Mouse (Mus musculus) heart, adult 2 months (tissue): ENCODE data around the gene Hps6. TPM values are rescaled to one million over a fixed set of nuclear protein-coding genes. Genes with fewer than 3 reads are reported as not detected.

Experiments
- DNase-seq, 2 experiments: peaks; one replicate each; pipeline ENCODE4 v3.0.0; 2021
- H3K27ac ChIP-seq: fragments of 200-600 bp; 2 replicates; pipeline ENCODE4 v1.8.1; 2022
- H3K27me3 ChIP-seq: fragments of 200-500 bp; 2 replicates; pipeline ENCODE4 v1.6.1; 2012; ENCODE audit warnings: mild to moderate bottlenecking, low read length, inconsistent platforms, mixed read lengths; ENCODE audit not compliant: control insufficient read depth, insufficient read depth
- H3K36me3 ChIP-seq: fragments of 200-500 bp; 2 replicates; pipeline ENCODE4 v1.6.1; 2012; ENCODE audit warnings: low read length, inconsistent platforms; ENCODE audit not compliant: control insufficient read depth, insufficient read depth
- H3K4me1 ChIP-seq: fragments of 200-500 bp; 2 replicates; pipeline ENCODE4 v1.6.1; 2011; ENCODE audit warnings: low read length; ENCODE audit not compliant: control insufficient read depth, insufficient read depth
- H3K4me3 ChIP-seq: fragments of 200-600 bp; 2 replicates; pipeline ENCODE4 v1.8.1; 2022
- H3K79me2 ChIP-seq: fragments of 200-500 bp; replicated peaks from 2 replicates; pipeline ENCODE4 v1.6.1; 2012; ENCODE audit warnings: mild to moderate bottlenecking, inconsistent platforms, low read length, moderate library complexity, mixed read lengths; ENCODE audit not compliant: control insufficient read depth, insufficient read depth
- H3K9ac ChIP-seq: fragments of 200-500 bp; 2 replicates; pipeline ENCODE4 v1.6.1; 2012; ENCODE audit warnings: low read depth, mild to moderate bottlenecking, control low read depth, inconsistent platforms, low read length, mixed read lengths
- CTCF ChIP-seq: fragments of 200-600 bp; IDR thresholded peaks from 2 replicates; pipeline ENCODE4 v1.8.1; 2022; ENCODE audit warnings: antibody characterized with exemption, mild to moderate bottlenecking, moderate library complexity
- EP300 ChIP-seq: fragments of 200-500 bp; IDR thresholded peaks from 2 replicates; pipeline ENCODE4 v1.6.1; 2011; ENCODE audit warnings: low read depth, low read length, control low read depth; ENCODE audit not compliant: insufficient read depth
- POLR2A ChIP-seq: fragments of 200-500 bp; IDR thresholded peaks from 2 replicates; pipeline ENCODE4 v1.6.1; 2011; ENCODE audit warnings: mild to moderate bottlenecking, low read depth, low read length, control low read depth; ENCODE audit not compliant: insufficient read depth
- WGBS: fragments of 180-500 bp; shearing (Covaris S2); methylation state at CpG from one replicate; pipeline ENCODE4 v1.1.7; 2018; 5-methylcytosine and 5-hydroxymethylcytosine counted together
- intact Hi-C: fragments of 180-260 bp; cut with DNase I; formaldehyde crosslinking; loops from one replicate; pipeline ENCODE4 v1.15.1; 2025
- polyA plus RNA-seq: library from polyadenylated mRNA; depleted of rRNA; stranded (reverse); fragments of >200 nt; gene quantifications from 2 replicates; pipeline ENCODE4 v1.2.3, GENCODE M21; 2012
- total RNA-seq, 2 experiments: library from RNA; stranded (reverse); gene quantifications; 2 replicates each; pipeline ENCODE4 v1.2.3; 2021

The Hps6 gene
- total and polyA plus RNA-seq, 3 experiments = 3.6 to 5.6 (median 5.2) TPM

GRCm38 (mm10) chr19:46033911-46034310 lies 30.6 kb downstream of the Hps6 start:
- Histone ChIP-seq H3K4me3 (no peak overlapping the region), H3K79me2 (no peaks in the 10 kb centered on the region; the same call in 1 of the 2 replicates), H3K27me3 (no peaks in the 10 kb centered on the region), H3K27ac (no peak overlapping the region), H3K9ac (no peak overlapping the region), H3K4me1 (peaks cover 9% of the 10 kb centered on the region), H3K36me3 (no peaks in the 10 kb centered on the region; the same call in 1 of the 2 replicates)
- DNase-seq = no peak
- TF ChIP-seq CTCF (no peak), EP300 (no peak), POLR2A (no peak)
- intact Hi-C loops = no loop called here
- WGBS = 96% methylated on average over 11 of the region's 11 CpGs

DNA sequence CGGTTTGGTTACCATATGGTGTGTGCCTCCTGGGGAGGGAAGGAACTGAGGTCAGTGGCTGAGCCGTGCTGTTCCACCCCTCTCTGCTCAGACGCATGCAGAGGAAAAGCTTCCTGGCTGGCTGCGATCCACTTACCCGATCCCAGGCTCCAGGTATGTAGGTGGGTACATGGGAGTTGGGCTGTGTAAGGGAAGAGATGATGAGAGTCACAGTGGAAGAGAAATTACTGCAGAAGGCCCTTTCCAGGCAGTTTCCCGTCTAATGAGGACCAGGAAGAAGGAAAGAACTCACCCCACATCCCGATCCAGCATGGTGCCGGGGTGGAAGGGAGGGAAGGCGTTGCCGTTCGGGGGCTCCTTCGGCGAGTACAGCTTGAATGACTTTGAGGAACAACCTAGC lies 32.7 kb downstream of the Hps6 start:
- H3K79me2 ChIP-seq = no peaks in the 10 kb centered on the region; the same call in 1 of the 2 replicates
- H3K27me3 ChIP-seq = no peaks in the 10 kb centered on the region
- H3K27ac ChIP-seq = no peak overlapping the region
- intact Hi-C loops = no loop called here
- TF ChIP-seq CTCF = no peak
- no peak for TF ChIP-seq EP300
- no peak for TF ChIP-seq POLR2A
- H3K9ac ChIP-seq = no peak overlapping the region
- H3K36me3 ChIP-seq = peaks cover 4% of the 10 kb centered on the region; the same call in 1 of the 2 replicates
- 67% methylated on average over 13 of the region's 13 CpGs for WGBS
- H3K4me1 ChIP-seq = peaks cover 14% of the 10 kb centered on the region
- DNase-seq = no peak
- H3K4me3 ChIP-seq = no peak overlapping the region

GRCm38 (mm10) chr19:46036477-46037242 lies 33.4 kb downstream of the Hps6 start:
- peaks cover 20% of the 10 kb centered on the region for H3K4me1 ChIP-seq
- peaks cover 2% of the 10 kb centered on the region for H3K79me2 ChIP-seq
- no peaks in the 10 kb centered on the region for H3K27me3 ChIP-seq
- WGBS = 62% methylated on average over 13 of the region's 13 CpGs
- H3K4me3 ChIP-seq = no peak overlapping the region
- no peak overlapping the region for H3K9ac ChIP-seq
- TF ChIP-seq CTCF = peak; percentile 60
- TF ChIP-seq EP300 = no peak
- DNase-seq = no peak
- peaks cover 9% of the 10 kb centered on the region; the same call in 1 of the 2 replicates for H3K36me3 ChIP-seq
- no peak overlapping the region for H3K27ac ChIP-seq
- intact Hi-C loops = no loop called here

DNA sequence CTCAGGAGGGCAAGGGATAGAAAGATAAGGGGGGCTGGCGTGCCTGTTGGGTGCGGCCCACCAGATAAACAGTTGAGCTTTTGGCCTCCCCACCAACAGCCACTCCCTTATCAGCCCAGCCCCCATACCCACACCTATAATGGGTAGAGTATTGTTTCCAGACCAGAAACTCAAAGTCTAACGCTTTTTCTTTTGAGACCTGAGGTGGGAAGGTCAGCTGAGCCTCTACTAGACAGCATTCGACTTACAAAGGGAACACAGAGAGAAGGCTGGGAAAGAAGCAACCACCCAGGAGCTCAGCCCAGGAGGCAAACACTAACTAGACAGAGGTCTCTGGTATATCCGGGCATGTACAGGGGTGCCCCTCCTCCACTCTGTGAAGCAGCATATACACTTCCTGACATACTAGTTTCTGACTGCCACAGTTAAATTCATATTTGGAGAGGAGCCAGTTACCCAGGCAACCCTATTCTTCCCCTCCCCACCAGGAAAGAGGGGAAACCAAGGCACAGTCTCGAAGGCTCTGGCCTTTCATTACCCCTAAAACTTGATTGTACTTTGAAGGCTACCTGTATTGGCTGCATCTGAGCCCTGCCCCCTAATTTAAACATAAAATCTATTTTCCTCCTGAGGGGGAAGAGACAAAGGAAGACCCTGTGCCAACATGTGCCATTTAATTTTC lies 34.1 kb downstream of the Hps6 start:
- no peak overlapping the region for H3K4me3 ChIP-seq
- no peaks in the 10 kb centered on the region for H3K27me3 ChIP-seq
- intact Hi-C loops = no loop called here
- 21% methylated on average over 6 of the region's 6 CpGs for WGBS
- no peak overlapping the region; the same call in 1 of the 2 replicates for H3K27ac ChIP-seq
- TF ChIP-seq CTCF = no peak
- no peak for TF ChIP-seq EP300
- no peak for TF ChIP-seq POLR2A
- peaks cover 9% of the 10 kb centered on the region; the same call in 1 of the 2 replicates for H3K36me3 ChIP-seq
- peaks cover 5% of the 10 kb centered on the region for H3K79me2 ChIP-seq
- DNase-seq = no peak
- no peak overlapping the region for H3K9ac ChIP-seq
- peaks cover 24% of the 10 kb centered on the region for H3K4me1 ChIP-seq

- intact Hi-C loops = no loop called here
- Histone ChIP-seq H3K27me3 (no peaks in the 10 kb centered on the region), H3K4me1 (peaks cover 31% of the 10 kb centered on the region), H3K36me3 (peaks cover 11% of the 10 kb centered on the region), H3K4me3 (peak overlapping the region; percentile 70; the same call in 1 of the 2 replicates), H3K79me2 (peaks cover 7% of the 10 kb centered on the region), H3K27ac (peak overlapping the region; percentile 85), H3K9ac (peak overlapping the region; percentile 60)
- TF ChIP-seq POLR2A (no peak), CTCF (no peak), EP300 (no peak)
- DNase-seq = no peak
- 18% methylated on average over 13 of the region's 13 CpGs for WGBS
These were observed 34.9 kb downstream of the Hps6 start for GRCm38 (mm10) chr19:46037925-46038850.
